Mouse (Mus musculus) myocyte (in vitro differentiated cells): ENCODE measurements around the gene Tubg2.

Experiments used
- POLR2A ChIP-seq: IDR thresholded peaks from one replicate; pipeline ENCODE4 v1.6.1; 2011; ENCODE audit warnings: low read depth, mild to moderate bottlenecking, control low read depth, moderate library complexity; ENCODE audit not compliant: insufficient read length
- SRF ChIP-seq: IDR thresholded peaks from one replicate; pipeline ENCODE4 v1.6.1; 2011; ENCODE audit warnings: low read depth; ENCODE audit not compliant: control insufficient read depth, insufficient read length
- TCF12 ChIP-seq: IDR thresholded peaks from one replicate; pipeline ENCODE4 v1.6.1; 2011; ENCODE audit warnings: mild to moderate bottlenecking, control low read depth; ENCODE audit not compliant: poor library complexity, insufficient read depth, severe bottlenecking

DNA sequence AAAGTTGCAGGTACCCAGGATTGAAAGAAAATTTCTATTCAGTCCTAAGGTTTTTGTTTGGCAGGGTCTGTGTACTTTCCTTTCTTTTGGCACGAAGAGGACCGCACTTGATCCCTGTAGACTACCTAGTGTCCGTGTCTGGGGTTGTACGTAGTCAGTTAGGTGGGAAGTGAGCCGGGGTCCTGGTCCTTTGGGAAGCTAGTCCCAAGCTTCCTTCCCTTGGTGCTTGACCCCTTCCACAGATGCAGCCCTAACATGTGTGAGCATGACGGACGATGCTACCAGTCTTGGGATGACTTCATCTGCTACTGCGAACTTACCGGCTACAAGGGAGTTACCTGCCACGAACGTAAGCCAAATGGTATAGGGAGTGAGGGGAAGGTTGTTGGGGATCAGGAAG lies 26.3 kb downstream of the Tubg2 start:
- TF ChIP-seq POLR2A (no peak), SRF (no peak), TCF12 (no peak)
